Mouse (Mus musculus) kidney, postnatal 25 days (tissue): ENCODE measurements at regions not wholly inside any gene's neighbourhood (a gene's known extent, or its start where the extent isn't known, plus 50 kb on each side); places are given as distances from the start of the nearest gene placed in this dataset.
A peak's percentile ranks its signal among the peaks of the same experiment; 100 is the strongest.
"Not testable (repeated sequence)": the region's sequence is repeated elsewhere in the genome, so short reads cannot be mapped to it uniquely, and the experiment has no call there.

ENCODE experiments used
- DNase-seq, 2 experiments: peaks; one replicate each; pipeline ENCODE4 v3.0.0; 2021; ENCODE audit warnings: mixed read lengths in 2 of 2

GRCm38 (mm10) chr13:72184116-72184845 is 220.8 kb upstream of the Irx1 start:
- DNase-seq = no peak

- no peak for DNase-seq
These were observed 221.3 kb upstream of the Irx1 start for GRCm38 (mm10) chr13:72184846-72185118.

- DNase-seq = no peak
These were observed 232.4 kb upstream of the Irx1 start for GRCm38 (mm10) chr13:72195881-72196280.

GRCm38 (mm10) chr13:72198341-72199105 is 235.0 kb upstream of the Irx1 start:
- peak; percentile 9 to 36 for DNase-seq

- no peak for DNase-seq
These were observed 246.0 kb upstream of the Irx1 start for GRCm38 (mm10) chr13:72209518-72209917.

GRCm38 (mm10) chr13:72209946-72210456 is 246.5 kb upstream of the Irx1 start:
- DNase-seq = peak in 1 of 2 experiments; percentile 6

GRCm38 (mm10) chr13:72210474-72211309 is 247.2 kb upstream of the Irx1 start:
- peak in 1 of 2 experiments; percentile 3 for DNase-seq

GRCm38 (mm10) chr13:72211716-72212115 is 248.2 kb upstream of the Irx1 start:
- DNase-seq = no peak

GRCm38 (mm10) chr13:72212747-72213146 is 249.2 kb upstream of the Irx1 start:
- DNase-seq = no peak

- no peak for DNase-seq
These were observed 255.8 kb upstream of the Irx1 start for GRCm38 (mm10) chr13:72219329-72219728.

GRCm38 (mm10) chr13:72227102-72227501 is 263.6 kb upstream of the Irx1 start:
- DNase-seq = no peak

- DNase-seq = no peak
These were observed 267.6 kb upstream of the Irx1 start for GRCm38 (mm10) chr13:72231032-72231591.

- DNase-seq = no peak
These were observed 268.6 kb upstream of the Irx1 start for GRCm38 (mm10) chr13:72232080-72232479.

GRCm38 (mm10) chr13:72241919-72242318 is 278.4 kb upstream of the Irx1 start:
- no peak for DNase-seq

- DNase-seq = no peak
These were observed 286.9 kb upstream of the Irx1 start for GRCm38 (mm10) chr13:72250419-72250818.

- DNase-seq = not testable (repeated sequence)
These were observed 289.7 kb upstream of the Irx1 start for GRCm38 (mm10) chr13:72253242-72253641.

GRCm38 (mm10) chr13:72258794-72259193 is 295.3 kb upstream of the Irx1 start:
- DNase-seq = no peak

GRCm38 (mm10) chr13:72264416-72264815 is 300.9 kb upstream of the Irx1 start:
- no peak for DNase-seq

- DNase-seq = no peak
These were observed 301.6 kb upstream of the Irx1 start for GRCm38 (mm10) chr13:72265116-72265515.

- no peak for DNase-seq
These were observed 302.1 kb upstream of the Irx1 start for GRCm38 (mm10) chr13:72265650-72266049.

- DNase-seq = no peak
These were observed 302.7 kb upstream of the Irx1 start for GRCm38 (mm10) chr13:72266174-72266768.

GRCm38 (mm10) chr13:72280343-72280742 is 316.8 kb upstream of the Irx1 start:
- DNase-seq = no peak

GRCm38 (mm10) chr13:72280871-72281270 is 317.3 kb upstream of the Irx1 start:
- DNase-seq = no peak
